Mouse (Mus musculus) lung, embryonic 14.5 days (tissue): ENCODE data around the gene B430218F22Rik. TPM values are rescaled to one million over a fixed set of nuclear protein-coding genes. Genes with fewer than 3 reads are reported as not detected.
A peak's percentile ranks its signal among the peaks of the same experiment; 100 is the strongest.

Experiments
- ATAC-seq: fragments of 200-750 bp; cut with Nextera tagmentation; 2 replicates; pipeline ENCODE4 v1.8.0; 2017; ENCODE audit warnings: mild to moderate bottlenecking, moderate TSS enrichment, moderate library complexity; ENCODE audit not compliant: insufficient read depth
- DNase-seq: peaks from one replicate; pipeline ENCODE4 v3.0.0-alpha.2; 2015
- H3K27ac ChIP-seq: fragments of 300-500 bp; sonication (generic); 2 replicates; pipeline ENCODE4 v1.5.1; 2014; ENCODE audit warnings: low read depth, mild to moderate bottlenecking, moderate library complexity
- H3K27me3 ChIP-seq: fragments of 300-500 bp; sonication (generic); 2 replicates; pipeline ENCODE4 v1.6.1; 2014; ENCODE audit warnings: low read length, control low read depth; ENCODE audit not compliant: insufficient read depth
- H3K36me3 ChIP-seq: fragments of 300-500 bp; sonication (generic); 2 replicates; pipeline ENCODE4 v1.6.1; 2014; ENCODE audit warnings: control low read depth; ENCODE audit not compliant: insufficient read depth
- H3K4me1 ChIP-seq: fragments of 300-500 bp; sonication (generic); 2 replicates; pipeline ENCODE4 v1.6.1; 2014; ENCODE audit warnings: antibody characterized with exemption, control low read depth; ENCODE audit not compliant: insufficient read depth
- H3K4me2 ChIP-seq: fragments of 300-500 bp; sonication (generic); 2 replicates; pipeline ENCODE4 v1.6.1; 2014; ENCODE audit warnings: mild to moderate bottlenecking
- H3K4me3 ChIP-seq: fragments of 300-500 bp; sonication (generic); 2 replicates; pipeline ENCODE4 v1.5.1; 2014; ENCODE audit warnings: low read depth, low read length
- H3K9ac ChIP-seq: fragments of 300-500 bp; sonication (generic); 2 replicates; pipeline ENCODE4 v1.6.1; 2014
- H3K9me3 ChIP-seq: fragments of 300-500 bp; sonication (generic); 2 replicates; pipeline ENCODE4 v1.6.1; 2016; ENCODE audit warnings: low read depth, low read length, control low read depth
- CTCF ChIP-seq: IDR thresholded peaks from 2 replicates; pipeline ENCODE4 v1.5.1; 2016; ENCODE audit warnings: antibody characterized with exemption, low read depth
- WGBS: fragments of 180-500 bp; shearing (Covaris S2); extraction: QIAGEN DNeasy Blood & Tissue Kit; methylation state at CpG from one replicate; pipeline ENCODE4 v1.1.7; 2014; 5-methylcytosine and 5-hydroxymethylcytosine counted together
- polyA plus RNA-seq: library from polyadenylated mRNA; unstranded; fragments of >200 nt; fragmentation: Nextera tagmentation; extraction: Ambion mirVana; gene quantifications from 2 replicates; pipeline ENCODE4 v1.2.1, GENCODE M21; 2014

Gene B430218F22Rik
- polyA plus RNA-seq: 0.74 and 0.96 TPM in 2 replicates

GRCm38 (mm10) chr13:118386511-118387447, at the start of gene B430218F22Rik, which contains the start of gene Mrps30:
TSS of gene B430218F22Rik (plus strand) at chr13:118386630.
TSS of gene Mrps30 (minus strand) at chr13:118387252.
- Histone ChIP-seq H3K4me3 (peak within 1 kb of the TSS; percentile 90), H3K36me3 (peaks cover 31% of the 10 kb centered on the region), H3K9me3 (no peaks in the 10 kb centered on the region), H3K4me1 (0 out of 2 replicates have a peak, but pooled peaks cover 4% of the 10 kb centered on the region), H3K9ac (peak within 1 kb of the TSS; percentile 82), H3K27me3 (no peaks in the 10 kb centered on the region), H3K27ac (peak within 1 kb of the TSS; percentile 75), H3K4me2 (peak within 1 kb of the TSS; percentile 62)
- DNase-seq (peak; percentile 99), ATAC-seq (peak; percentile 97)
- no peak for TF ChIP-seq CTCF
- WGBS: under 1% methylated on average over 84 of the region's 93 CpGs

GRCm38 (mm10) chr13:118350257-118350656, 36.2 kb upstream of the B430218F22Rik start:
- no peaks in the 10 kb centered on the region for H3K36me3 ChIP-seq
- H3K27ac ChIP-seq: no peak overlapping the region
- peak; percentile 83 for DNase-seq
- H3K27me3 ChIP-seq: no peaks in the 10 kb centered on the region
- no peak overlapping the region for H3K4me3 ChIP-seq
- ATAC-seq: no peak
- WGBS: 18% methylated on average over 10 of the region's 10 CpGs
- H3K9ac ChIP-seq: no peak overlapping the region
- H3K4me2 ChIP-seq: no peak overlapping the region
- peak; percentile 81 for TF ChIP-seq CTCF
- H3K9me3 ChIP-seq: no peaks in the 10 kb centered on the region
- no peaks in the 10 kb centered on the region for H3K4me1 ChIP-seq

DNA sequence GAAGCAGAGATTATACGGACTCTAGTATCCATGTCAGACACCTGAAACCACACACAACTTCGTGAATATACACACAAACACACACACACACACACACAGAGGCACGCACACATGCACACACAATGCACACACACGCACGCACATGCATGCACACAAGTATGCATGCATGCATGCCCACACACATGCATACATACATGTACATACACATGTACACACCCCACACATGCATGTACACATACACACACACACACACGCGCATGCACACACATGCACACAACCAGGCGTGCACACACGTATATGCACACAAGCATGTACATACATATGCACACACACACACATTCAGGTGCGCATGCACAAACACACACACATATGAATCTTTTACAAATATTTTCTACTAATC, 35.6 kb upstream of the B430218F22Rik start:
- no peak for TF ChIP-seq CTCF
- no peak for DNase-seq
- Histone ChIP-seq H3K9ac (no peak overlapping the region), H3K4me3 (no peak overlapping the region), H3K9me3 (no peaks in the 10 kb centered on the region), H3K4me2 (no peak overlapping the region), H3K36me3 (no peaks in the 10 kb centered on the region), H3K27ac (no peak overlapping the region), H3K4me1 (no peaks in the 10 kb centered on the region), H3K27me3 (no peaks in the 10 kb centered on the region)
- ATAC-seq: no peak
- 87% methylated on average over 10 of the region's 10 CpGs for WGBS

DNA sequence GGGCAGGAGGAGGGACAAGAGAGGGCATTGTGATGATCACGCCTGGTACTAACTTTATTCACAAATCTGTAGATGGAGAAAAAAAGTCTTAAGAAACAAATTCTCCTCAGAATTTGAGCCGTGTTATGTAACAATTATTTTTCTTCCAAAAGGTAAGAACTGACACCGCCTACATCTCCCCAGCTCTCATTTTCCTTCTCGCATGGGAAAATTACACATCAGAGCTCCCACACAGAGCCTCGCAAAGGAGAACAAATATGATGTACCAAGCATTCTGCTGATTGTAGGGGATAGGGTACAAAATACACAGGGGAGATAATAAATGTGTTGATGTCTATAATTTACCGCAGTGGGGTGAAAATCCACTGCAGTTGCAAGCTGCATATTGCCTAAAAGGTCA, 23.1 kb upstream of the B430218F22Rik start:
- no peak for DNase-seq
- no peak for ATAC-seq
- WGBS: 83% methylated on average over 6 of the region's 6 CpGs
- H3K27ac ChIP-seq: no peak overlapping the region
- no peaks in the 10 kb centered on the region for H3K9me3 ChIP-seq
- H3K4me3 ChIP-seq: no peak overlapping the region
- H3K9ac ChIP-seq: no peak overlapping the region
- TF ChIP-seq CTCF: no peak
- H3K4me2 ChIP-seq: no peak overlapping the region
- no peaks in the 10 kb centered on the region for H3K27me3 ChIP-seq
- no peaks in the 10 kb centered on the region for H3K36me3 ChIP-seq
- no peaks in the 10 kb centered on the region for H3K4me1 ChIP-seq

GRCm38 (mm10) chr13:118365774-118366173, 20.7 kb upstream of the B430218F22Rik start:
- no peaks in the 10 kb centered on the region for H3K9me3 ChIP-seq
- no peaks in the 10 kb centered on the region for H3K36me3 ChIP-seq
- H3K4me2 ChIP-seq: no peak overlapping the region
- WGBS: 78% methylated on average over 1 of the region's 1 CpGs
- H3K4me3 ChIP-seq: no peak overlapping the region
- no peak for TF ChIP-seq CTCF
- no peak for DNase-seq
- no peak overlapping the region for H3K9ac ChIP-seq
- ATAC-seq: no peak
- H3K27ac ChIP-seq: no peak overlapping the region
- H3K4me1 ChIP-seq: no peaks in the 10 kb centered on the region
- H3K27me3 ChIP-seq: no peaks in the 10 kb centered on the region

GRCm38 (mm10) chr13:118372871-118373270, 13.6 kb upstream of the B430218F22Rik start:
- Histone ChIP-seq H3K9ac (no peak overlapping the region), H3K4me3 (no peak overlapping the region), H3K4me2 (no peak overlapping the region), H3K27ac (no peak overlapping the region), H3K27me3 (no peaks in the 10 kb centered on the region), H3K36me3 (peaks cover 9% of the 10 kb centered on the region), H3K4me1 (no peaks in the 10 kb centered on the region), H3K9me3 (no peaks in the 10 kb centered on the region)
- no peak for TF ChIP-seq CTCF
- 39% methylated on average over 4 of the region's 4 CpGs for WGBS
- ATAC-seq (no peak), DNase-seq (peak; percentile 10)

DNA sequence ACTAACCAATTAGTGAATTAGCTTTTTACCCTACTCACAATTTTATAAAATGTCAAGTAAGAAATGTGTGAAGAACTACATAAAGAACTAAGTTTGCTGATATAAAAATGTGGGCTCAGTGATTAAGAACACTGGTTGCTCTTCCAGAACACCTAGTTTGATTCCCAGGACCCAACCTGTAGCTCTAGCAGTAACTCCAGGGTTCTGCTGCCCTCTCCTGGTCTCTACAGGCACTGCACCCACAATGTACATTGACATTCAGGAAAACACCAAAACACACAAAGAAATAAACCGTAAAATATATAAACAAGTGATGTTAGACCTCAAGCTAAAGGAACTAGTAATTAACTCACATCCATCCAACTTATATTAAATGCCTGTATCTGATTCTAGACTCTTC, 7.3 kb upstream of the B430218F22Rik start:
- 68% methylated on average over 1 of the region's 1 CpGs for WGBS
- H3K27ac ChIP-seq: no peak overlapping the region
- no peaks in the 10 kb centered on the region for H3K4me1 ChIP-seq
- no peak for ATAC-seq
- DNase-seq: peak; percentile 80
- H3K4me2 ChIP-seq: no peak overlapping the region
- no peaks in the 10 kb centered on the region for H3K9me3 ChIP-seq
- peak; percentile 79 for TF ChIP-seq CTCF
- H3K36me3 ChIP-seq: peaks cover 46% of the 10 kb centered on the region
- H3K27me3 ChIP-seq: no peaks in the 10 kb centered on the region
- no peak overlapping the region for H3K9ac ChIP-seq
- H3K4me3 ChIP-seq: no peak overlapping the region
